Mouse (Mus musculus) liver, adult 2 months (tissue): ENCODE measurements at regions not wholly inside any gene's neighbourhood (a gene's known extent, or its start where the extent isn't known, plus 50 kb on each side); places are given as distances from the start of the nearest gene placed in this dataset.

ENCODE experiments used
- CTCF ChIP-seq: fragments of 200-500 bp; IDR thresholded peaks from 2 replicates; pipeline ENCODE4 v1.5.1; 2011; ENCODE audit warnings: low read depth, low read length, control low read depth
- POLR2A ChIP-seq: fragments of 200-500 bp; IDR thresholded peaks from 2 replicates; pipeline ENCODE4 v1.6.1; 2011; ENCODE audit warnings: low read length, control low read depth; ENCODE audit not compliant: insufficient read depth; ENCODE audit errors: extremely low read depth

- TF ChIP-seq POLR2A (no peak), CTCF (no peak)
These were observed 87.7 kb downstream of the Cdc7 start for GRCm38 (mm10) chr5:107051868-107052267.
